Mouse (Mus musculus): ENCODE data around the gene Vtcn1.

The Vtcn1 gene

DNA sequence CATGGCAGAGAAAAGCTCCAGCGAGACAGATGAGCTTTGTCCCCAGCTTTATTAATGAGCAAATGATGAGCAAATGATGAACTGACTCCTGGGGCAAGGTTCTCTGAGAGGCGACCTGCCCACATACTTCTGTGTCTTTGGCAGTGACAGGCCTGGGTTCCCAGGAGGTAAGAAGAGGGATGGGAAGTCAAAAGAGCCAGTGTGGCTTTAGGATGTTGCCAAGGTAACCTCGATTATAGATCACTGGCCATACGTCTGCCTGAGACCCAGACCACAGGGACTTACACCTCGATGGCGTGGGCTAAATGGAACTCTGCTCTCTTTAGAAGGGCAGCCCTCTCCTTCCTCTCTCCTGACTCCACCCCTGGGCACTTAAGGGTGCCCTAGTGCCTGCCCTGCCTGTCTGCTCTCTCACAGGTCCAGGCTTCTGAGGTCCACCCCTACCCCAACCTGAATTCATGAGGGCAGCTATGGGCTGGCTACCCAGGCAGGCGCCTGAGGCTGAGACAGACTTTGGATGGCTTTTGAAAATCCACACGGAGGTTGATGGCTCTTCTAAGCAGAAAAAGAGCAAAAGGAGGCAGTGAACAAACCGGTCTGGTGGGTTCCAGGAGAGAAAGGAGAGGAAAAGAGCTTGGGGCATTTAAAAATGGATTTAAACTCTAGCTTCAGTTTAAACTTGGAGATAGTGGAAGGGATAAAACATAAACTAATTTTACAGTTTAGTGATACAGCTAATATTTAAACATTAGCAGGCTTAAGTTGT, 31.0 kb downstream of the Vtcn1 start:
- DNase-seq (ENCODE audit: low spot score), result no peak

DNA sequence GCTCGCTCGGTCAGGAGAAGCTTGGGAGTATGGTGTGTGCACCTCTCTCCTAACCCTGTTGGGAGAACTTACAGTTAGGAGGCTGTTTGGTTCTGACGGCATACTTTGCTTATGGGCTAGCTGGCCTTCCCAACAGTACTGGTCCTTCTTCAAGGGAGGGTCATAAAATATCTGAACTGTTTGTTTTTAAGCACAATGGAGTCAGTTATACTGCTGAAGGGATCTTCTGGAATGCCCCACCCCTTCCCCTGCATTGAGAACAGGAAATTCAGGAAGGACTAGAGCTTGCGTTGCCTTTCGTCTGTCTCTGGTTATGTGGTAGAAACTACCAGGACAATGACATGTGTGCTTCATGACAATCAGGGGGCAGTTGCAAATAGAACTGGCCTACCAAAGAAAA, 31.9 kb downstream of the Vtcn1 start:
- no peak for DNase-seq (ENCODE audit: low spot score)

DNA sequence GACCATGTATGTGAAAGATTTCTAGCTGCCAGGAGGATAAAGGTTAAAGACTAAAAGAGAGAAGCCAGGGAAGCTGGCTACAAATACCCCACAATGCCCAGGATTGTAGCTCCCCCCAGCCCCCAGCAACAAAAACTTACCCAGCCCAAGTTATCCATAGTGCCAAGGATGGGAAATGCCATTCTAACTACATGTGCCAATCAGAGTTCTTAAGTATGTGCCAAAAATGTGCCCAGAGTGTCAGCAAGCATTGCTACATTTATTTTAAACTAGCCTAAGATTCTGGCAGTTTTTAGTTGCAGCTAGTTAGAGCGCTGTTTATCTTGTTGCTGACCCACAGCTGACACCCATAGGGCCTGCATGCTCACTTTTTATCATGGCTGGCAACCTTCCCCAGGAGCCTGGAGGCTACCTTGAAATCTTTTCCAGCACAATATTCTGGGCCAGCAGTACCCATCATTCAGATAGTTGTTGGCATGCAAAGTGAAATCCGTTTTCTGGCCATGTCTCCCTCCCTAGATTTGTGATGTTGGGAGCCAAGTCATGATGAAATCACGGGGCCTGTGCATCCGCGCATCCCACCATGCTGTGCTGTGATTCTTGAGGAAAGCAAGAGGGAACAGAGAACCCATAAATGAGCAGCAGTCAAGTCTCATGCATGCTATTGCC, 33.2 kb downstream of the Vtcn1 start:
- no peak for DNase-seq (ENCODE audit: low spot score)

DNA sequence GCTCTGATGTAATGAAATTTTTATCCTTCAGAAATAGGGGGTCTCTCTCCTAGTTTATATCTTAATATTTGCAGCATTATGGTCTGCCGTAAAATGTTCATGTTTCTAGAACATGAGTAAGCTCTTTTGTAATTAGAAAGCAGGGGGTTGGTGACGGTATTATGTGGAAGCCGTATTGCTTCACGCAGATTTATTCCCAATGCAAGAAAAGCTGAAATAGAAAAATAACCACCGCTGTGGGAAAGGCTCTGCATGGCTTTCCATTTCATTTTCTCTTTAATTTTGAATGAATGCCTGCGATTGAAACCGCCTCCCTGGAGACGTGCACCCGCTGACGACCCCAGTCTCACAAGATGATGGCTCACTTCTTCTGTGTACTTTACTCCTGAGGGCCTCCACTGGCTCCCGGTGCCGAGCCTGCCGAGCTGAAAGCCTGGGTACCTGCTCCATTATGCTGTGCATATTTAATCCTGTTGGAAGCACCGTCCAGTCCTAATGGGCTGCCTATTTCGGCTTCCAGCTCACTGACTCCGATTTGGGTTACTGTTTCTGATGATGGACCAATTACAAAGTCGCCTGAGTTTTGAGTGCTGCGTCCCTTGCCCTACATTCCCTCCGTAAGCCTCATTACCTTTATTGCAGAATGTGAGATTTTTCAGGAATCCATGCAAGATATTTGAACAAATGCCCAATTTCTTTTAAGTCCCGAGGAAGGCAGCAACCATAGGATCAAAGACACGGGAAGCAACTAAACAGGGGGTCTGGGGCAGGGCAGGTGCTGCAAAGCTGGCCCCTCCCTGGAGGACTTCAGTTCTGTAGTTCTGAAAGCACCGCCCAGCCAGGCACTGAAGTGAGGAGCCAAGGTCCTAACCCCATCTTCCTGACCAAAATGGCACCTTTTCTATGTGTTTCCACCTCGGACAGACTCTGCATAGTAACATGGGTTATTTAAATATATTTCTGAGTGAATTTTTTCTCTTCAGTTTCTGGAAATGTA, 36.3 kb downstream of the Vtcn1 start:
- no peak for DNase-seq (ENCODE audit: low spot score)

- no peak for DNase-seq (ENCODE audit: low spot score)
Measured at GRCm38 (mm10) chr3:100866946-100867345, 41.7 kb downstream of the Vtcn1 start.

DNA sequence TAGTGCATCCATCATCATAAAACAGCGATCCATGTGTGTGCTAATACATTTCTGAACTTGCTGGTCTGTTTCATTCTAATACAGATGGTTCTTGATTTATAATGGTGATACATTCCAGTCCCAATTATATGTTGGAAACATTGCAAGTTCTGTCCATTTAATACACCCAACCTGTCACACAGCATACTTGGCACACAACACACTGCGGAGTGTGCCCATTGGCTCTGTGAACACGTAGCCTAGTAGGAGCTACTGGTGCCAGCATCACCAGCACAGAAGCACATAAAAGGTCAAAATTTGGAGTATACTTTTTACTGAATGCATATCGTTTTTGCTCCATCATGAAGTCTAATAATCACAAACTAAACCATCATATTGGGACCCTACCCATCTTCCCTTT, 51.8 kb downstream of the Vtcn1 start:
- no peak for DNase-seq (ENCODE audit: low spot score)

DNA sequence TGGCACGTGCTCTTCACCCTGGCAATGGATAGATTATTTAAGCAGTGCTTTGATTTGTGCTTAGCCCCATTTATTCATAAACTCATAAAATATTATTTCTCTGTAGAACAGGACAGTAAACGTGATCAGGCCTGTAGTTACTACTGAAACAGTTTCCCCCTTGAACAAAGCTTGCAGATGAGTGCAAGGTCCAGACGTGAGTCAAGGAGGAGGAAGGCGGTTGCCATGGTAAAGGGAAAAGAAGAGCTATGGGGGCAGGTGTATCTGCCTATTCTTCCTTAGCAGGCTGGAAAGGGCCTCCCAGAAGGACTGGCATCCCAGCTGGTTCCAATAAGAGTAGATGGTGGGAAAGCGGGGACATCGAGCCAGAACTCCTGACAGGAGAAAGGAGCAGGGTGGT, 56.1 kb downstream of the Vtcn1 start:
- no peak for DNase-seq (ENCODE audit: low spot score)

- no peak for DNase-seq (ENCODE audit: low spot score)
Measured at GRCm38 (mm10) chr3:100881843-100882634, 56.8 kb downstream of the Vtcn1 start.

DNA sequence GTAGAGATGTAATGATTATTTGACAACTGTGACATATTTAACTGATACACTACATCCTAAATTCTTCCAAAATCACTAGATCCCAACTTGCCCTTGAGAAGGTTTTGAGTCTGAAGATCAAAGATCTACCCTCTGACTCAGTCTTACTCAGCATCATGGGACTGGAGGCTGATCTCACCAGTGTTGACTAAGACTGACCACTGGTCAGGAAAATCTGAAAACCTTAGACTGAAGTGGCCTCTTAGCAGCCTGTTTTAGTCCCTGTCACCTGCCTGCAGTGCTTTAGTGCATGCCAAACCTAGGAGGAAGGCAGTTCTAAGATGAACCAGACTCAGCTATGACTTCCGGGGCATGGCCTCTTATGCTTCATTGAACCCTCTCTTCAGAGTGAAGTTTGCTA, 64.0 kb downstream of the Vtcn1 start:
- no peak for DNase-seq (ENCODE audit: low spot score)

- no peak for DNase-seq (ENCODE audit: low spot score)
Measured at GRCm38 (mm10) chr3:100890406-100890805, 65.1 kb downstream of the Vtcn1 start.

DNA sequence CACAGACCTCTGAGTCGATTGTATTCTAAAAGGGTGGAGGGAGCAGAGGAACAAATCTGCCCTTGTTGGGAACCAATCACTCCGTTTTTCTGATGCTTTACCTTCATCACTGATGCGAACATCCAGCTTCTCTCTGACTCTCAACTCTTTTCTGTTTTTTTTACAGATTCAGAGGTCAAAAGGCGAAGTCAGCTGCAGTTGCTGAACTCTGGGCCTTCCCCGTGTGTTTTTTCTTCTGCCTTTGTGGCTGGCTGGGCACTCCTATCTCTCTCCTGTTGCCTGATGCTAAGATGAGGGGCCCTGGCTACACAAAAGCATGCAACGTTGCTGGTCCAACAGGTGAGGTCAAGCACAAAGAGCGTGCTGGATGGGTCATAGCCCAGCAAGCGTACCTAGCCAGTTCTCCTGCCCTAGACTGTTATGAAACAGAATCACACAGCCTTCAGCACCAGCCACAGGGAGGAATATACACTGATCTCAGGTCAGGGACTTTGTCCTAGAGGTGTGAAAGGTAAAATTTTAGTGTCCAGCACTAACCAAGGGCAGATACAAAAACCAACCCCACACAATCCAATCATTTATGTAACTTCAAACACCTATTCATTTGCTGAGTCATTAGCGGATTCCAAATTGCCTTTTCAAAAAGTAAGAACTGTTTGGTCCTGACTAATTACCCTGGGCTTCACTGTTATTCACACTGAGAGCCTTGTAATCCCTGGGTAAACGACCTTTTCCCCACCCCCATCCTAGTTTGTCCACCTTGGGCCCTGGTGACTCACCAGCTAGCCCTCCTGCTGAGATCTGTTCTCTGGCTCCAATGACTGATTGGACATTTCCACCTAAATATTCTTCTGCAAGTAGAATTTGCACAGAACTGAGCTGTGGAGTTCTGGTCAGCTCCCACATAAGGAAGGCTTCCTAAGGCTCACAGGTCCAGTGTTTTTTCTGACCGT, 67.4 kb downstream of the Vtcn1 start:
- peak; percentile 14 for DNase-seq (ENCODE audit: low spot score)

- no peak for DNase-seq (ENCODE audit: low spot score)
Measured at GRCm38 (mm10) chr3:100895500-100895899, 70.2 kb downstream of the Vtcn1 start.

- DNase-seq (ENCODE audit: low spot score), result no peak
Measured at GRCm38 (mm10) chr3:100906128-100906527, 80.9 kb downstream of the Vtcn1 start.

DNA sequence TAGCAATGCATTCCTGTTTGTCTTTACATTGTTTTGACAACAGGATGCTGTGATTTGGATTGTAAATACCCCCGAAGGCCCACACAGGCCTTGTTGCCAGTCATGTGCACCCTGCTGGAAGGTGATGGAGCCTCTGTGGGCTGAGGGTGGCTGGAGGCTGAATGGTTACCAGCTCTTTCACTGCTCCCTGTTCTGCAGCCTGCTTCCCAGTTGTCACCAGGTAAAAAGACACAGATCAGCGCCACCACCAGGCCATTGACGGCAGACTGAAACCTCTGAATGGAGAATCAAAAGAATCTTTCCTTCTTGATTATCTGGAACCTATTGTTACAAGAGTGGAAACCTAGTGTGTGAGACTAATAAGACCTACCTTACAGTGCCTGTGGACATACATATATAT, 81.7 kb downstream of the Vtcn1 start:
- peak; percentile 53 for DNase-seq (ENCODE audit: low spot score)

- DNase-seq (ENCODE audit: low spot score), result no peak
Measured at GRCm38 (mm10) chr3:100908594-100908993, 83.3 kb downstream of the Vtcn1 start.

DNA sequence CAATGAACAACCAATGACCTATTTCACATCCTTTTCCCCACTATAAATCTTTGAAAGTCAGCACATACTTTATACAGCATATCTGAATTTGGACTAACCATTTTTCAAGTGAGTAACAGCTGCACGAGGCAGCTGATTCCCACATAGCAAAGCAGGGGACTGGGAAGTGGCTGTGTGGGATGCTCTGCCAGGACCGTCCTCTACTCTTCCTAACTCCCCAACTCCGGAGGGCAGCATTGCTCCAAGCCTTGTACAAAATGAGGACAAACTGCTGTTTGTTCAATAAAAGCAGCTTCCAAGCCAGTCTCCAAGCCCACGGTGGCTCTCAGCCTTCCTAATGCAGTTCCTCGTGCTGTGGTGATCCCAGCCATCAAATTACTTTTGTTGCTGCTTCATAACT, 85.4 kb downstream of the Vtcn1 start:
- DNase-seq (ENCODE audit: low spot score), result no peak

DNA sequence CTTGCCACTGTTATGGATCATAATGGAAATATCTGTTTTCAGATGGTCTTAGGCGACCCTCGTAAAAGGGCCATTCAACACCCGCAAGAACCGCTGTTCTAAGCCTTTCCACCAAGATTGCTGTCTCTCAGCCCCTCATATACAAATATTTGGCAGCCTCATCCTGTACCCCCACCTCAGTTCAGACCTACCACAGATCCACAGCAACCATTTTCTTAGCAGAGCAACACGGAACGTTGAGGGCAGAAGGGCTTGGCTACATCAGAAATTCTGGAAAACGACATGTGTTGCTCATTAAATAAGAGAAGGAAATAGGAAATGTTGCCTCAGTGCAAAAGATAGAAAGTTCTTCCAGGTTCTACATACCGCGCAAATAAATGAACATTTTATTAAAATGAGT, 85.8 kb downstream of the Vtcn1 start:
- no peak for DNase-seq (ENCODE audit: low spot score)

DNA sequence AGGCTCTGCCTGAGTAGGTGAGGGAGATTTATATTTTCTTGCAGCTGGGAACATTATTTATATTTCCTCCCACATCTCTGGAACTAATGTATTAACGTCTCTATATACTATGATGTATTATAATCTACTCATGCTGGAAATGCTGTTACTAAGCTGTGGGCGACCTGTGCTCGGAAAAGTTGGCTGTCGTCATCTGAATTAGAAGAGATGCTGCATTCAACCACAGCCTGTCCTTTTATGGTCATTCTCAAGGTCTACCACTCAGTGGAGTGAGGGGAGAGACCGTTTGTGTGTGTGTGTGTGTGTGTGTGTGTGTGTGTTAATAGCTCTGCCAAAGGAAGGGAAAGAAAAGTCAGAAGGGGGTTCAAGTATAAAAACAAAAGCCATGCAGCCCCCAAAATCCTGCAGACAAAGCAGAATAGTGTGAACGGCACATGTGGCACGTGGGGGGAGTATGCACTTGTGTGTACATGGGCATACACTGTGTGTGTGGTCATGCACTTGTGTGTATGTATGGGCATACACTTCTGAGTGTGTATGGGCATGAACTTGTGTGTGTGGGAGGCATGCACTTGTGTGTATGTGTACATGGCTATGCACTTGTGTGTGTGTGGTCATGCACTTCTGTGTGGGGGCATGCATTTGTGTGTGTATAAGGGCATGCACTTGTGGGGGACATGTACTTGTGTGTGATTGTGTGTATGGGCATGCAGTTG, 86.4 kb downstream of the Vtcn1 start:
- no peak for DNase-seq (ENCODE audit: low spot score)

DNA sequence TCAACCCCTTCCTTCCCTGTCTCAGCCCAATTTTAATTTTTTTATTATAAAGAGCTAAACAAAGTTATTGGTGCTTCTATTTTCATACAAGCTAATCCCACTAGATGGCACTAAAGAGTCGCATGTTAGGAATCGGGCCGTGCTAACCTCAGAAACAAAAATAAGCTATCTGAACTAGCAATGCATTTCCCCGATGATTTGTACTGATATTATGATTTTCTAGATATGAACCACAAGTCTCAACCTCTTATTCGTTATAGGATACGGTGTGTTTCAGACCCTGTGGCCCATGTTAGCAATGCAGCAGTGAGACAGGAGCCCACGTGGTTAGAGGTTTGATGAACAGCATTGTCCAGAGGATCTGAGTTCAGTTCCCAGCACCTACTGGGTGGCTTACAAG, 91.6 kb downstream of the Vtcn1 start:
- DNase-seq (ENCODE audit: low spot score), result peak; percentile 81

DNA sequence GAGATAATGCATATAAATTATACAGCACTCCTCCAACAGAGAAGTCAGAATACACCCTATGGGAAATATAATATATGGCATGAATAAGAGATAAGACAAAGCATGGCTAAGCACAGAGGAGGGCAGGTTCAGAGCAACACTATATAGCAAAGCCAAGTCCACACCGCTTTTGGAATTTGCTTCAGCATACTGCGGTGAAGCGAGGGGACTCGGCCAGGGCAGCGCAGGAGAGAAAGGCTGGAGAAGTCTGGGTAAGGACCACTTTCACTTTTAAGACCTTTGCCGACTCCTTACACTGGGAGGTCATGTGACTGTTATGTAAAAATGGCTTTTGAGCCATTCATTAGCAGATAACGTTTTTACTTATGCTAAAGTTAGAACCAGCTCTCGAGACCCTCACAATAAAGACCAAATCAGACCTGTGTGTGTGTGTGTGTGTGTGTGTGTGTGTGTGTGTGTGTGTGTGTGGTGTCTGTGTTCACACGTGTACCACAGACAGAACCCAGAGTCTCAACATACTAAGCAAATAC, 95.4 kb downstream of the Vtcn1 start:
- DNase-seq (ENCODE audit: low spot score), result no peak

Measured in embryo, embryonic 10 days (tissue).